Mouse (Mus musculus): ENCODE results near the gene Lancl3. TPM values are rescaled to one million over a fixed set of nuclear protein-coding genes. Genes with fewer than 3 reads are reported as not detected.
A peak's percentile ranks its signal among the peaks of the same experiment; 100 is the strongest.
"Not testable (repeated sequence)": the region's sequence is repeated elsewhere in the genome, so short reads cannot be mapped to it uniquely, and the experiment has no call there.

The Lancl3 gene
- total RNA-seq, 2 experiments from 2014 or later = 0.18 to 0.60 TPM

- intact Hi-C loops (cut with DNase I; ENCODE audit: low total_unique reads) = no loop called here
- no peak for DNase-seq
Measured at GRCm38 (mm10) chrX:9256766-9257165, 57.1 kb downstream of the Lancl3 start, which contains the start of gene Gm14862. Gene Gm14862 (minus strand): TSS chrX:9256899.

- intact Hi-C loops (cut with DNase I; ENCODE audit: low total_unique reads) = no loop called here
- DNase-seq = no peak
Measured at GRCm38 (mm10) chrX:9257831-9258230, 58.1 kb downstream of the Lancl3 start.

- DNase-seq = no peak
- intact Hi-C loops (cut with DNase I; ENCODE audit: low total_unique reads) = no loop called here
Measured at GRCm38 (mm10) chrX:9259267-9259666, 59.6 kb downstream of the Lancl3 start.

GRCm38 (mm10) chrX:9271112-9271511, 71.4 kb downstream of the Lancl3 start:
- intact Hi-C loops (cut with DNase I; ENCODE audit: low total_unique reads) = no loop called here
- DNase-seq = no peak

GRCm38 (mm10) chrX:9271947-9272459, 72.3 kb downstream of the Lancl3 start:
- no peak for DNase-seq
- intact Hi-C loops (cut with DNase I; ENCODE audit: low total_unique reads) = no loop called here

GRCm38 (mm10) chrX:9272460-9273361, 73.0 kb downstream of the Lancl3 start, which contains the start of gene Xk:
Gene Xk (plus strand): TSS chrX:9272756.
- peak; percentile 37 for DNase-seq
- intact Hi-C loops (cut with DNase I; ENCODE audit: low total_unique reads) = no loop called here

GRCm38 (mm10) chrX:9273377-9274002, 73.8 kb downstream of the Lancl3 start:
- DNase-seq = no peak
- intact Hi-C loops (cut with DNase I; ENCODE audit: low total_unique reads) = no loop called here

GRCm38 (mm10) chrX:9274321-9274720, 74.6 kb downstream of the Lancl3 start:
- intact Hi-C loops (cut with DNase I; ENCODE audit: low total_unique reads) = no loop called here
- no peak for DNase-seq

GRCm38 (mm10) chrX:9283464-9283863, 83.8 kb downstream of the Lancl3 start, which contains the start of gene H2al1m:
Gene H2al1m (plus strand): TSS chrX:9283764.
- DNase-seq; intact Hi-C loops (cut with DNase I; ENCODE audit: low total_unique reads): not testable (repeated sequence)

GRCm38 (mm10) chrX:9293140-9293829, 93.6 kb downstream of the Lancl3 start:
- DNase-seq; intact Hi-C loops (cut with DNase I; ENCODE audit: low total_unique reads): not testable (repeated sequence)

- intact Hi-C loops (cut with DNase I; ENCODE audit: low total_unique reads) = no loop called here
Measured at GRCm38 (mm10) chrX:9298413-9298864, 98.7 kb downstream of the Lancl3 start.

GRCm38 (mm10) chrX:9302791-9303190, 103.1 kb downstream of the Lancl3 start:
- DNase-seq = no peak
- intact Hi-C loops (cut with DNase I; ENCODE audit: low total_unique reads) = no loop called here

More at GRCm38 (mm10) chrX:9298413-9298864, 98.7 kb downstream of the Lancl3 start:
- no peak for DNase-seq

- DNase-seq = no peak
- intact Hi-C loops (cut with DNase I; ENCODE audit: low total_unique reads) = no loop called here
Measured at GRCm38 (mm10) chrX:9303455-9303854, 103.8 kb downstream of the Lancl3 start.

- DNase-seq; intact Hi-C loops (cut with DNase I; ENCODE audit: low total_unique reads): not testable (repeated sequence)
Measured at GRCm38 (mm10) chrX:9316457-9316856, 116.8 kb downstream of the Lancl3 start.

Other genes starting within 250 kb of the Lancl3 start
- gene Fthl17b, start 236.9 kb upstream of the Lancl3 start, total RNA-seq (2021) = not detected
- not detected for gene Fthl17c, start 223.3 kb upstream of the Lancl3 start, total RNA-seq (2021)
- gene Fthl17d, start 213.1 kb upstream of the Lancl3 start, total RNA-seq (2021) = not detected
- gene Fthl17e, start 166.4 kb upstream of the Lancl3 start, total RNA-seq (2021) = not detected
- gene Fthl17f, start 136.9 kb upstream of the Lancl3 start, total RNA-seq (2021) = not detected
- gene 4930402K13Rik, start 95.3 kb upstream of the Lancl3 start, total RNA-seq (2021) = not detected
- not detected for gene Gm14862, start 57.0 kb downstream of the Lancl3 start, total RNA-seq (2021)
- 1 to 10 TPM; 2.6 to 3.8 TPM for gene Xk, start 72.9 kb downstream of the Lancl3 start, total RNA-seq (2021)
- gene H2al1m, start 83.9 kb downstream of the Lancl3 start, total RNA-seq (2021) = under 1 TPM in 1 of 2 experiments, not detected in 1; 0.47 TPM
- gene H2al1k, start 150.7 kb downstream of the Lancl3 start, total RNA-seq (2021) = not detected